Mouse (Mus musculus) C2C12 (cell line): ENCODE measurements around the gene Gm10128.
"Not testable (repeated sequence)": the region's sequence is repeated elsewhere in the genome, so short reads cannot be mapped to it uniquely, and the experiment has no call there.

ENCODE experiments used
- CTCF ChIP-seq: IDR thresholded peaks from one replicate; pipeline ENCODE4 v1.5.1; 2011; ENCODE audit not compliant: control insufficient read depth, insufficient read depth, insufficient read length
- MAX ChIP-seq: IDR thresholded peaks from one replicate; pipeline ENCODE4 v1.6.1; 2011; ENCODE audit warnings: mild to moderate bottlenecking, control low read depth

- TF ChIP-seq CTCF, MAX: not testable (repeated sequence)
Measured at GRCm38 (mm10) chr14:7643872-7644271, at the start of gene Gm10128.
